Mouse (Mus musculus) liver, embryonic 12.5 days (tissue): ENCODE results near the gene Gm49354. TPM values are rescaled to one million over a fixed set of nuclear protein-coding genes. Genes with fewer than 3 reads are reported as not detected.
A peak's percentile ranks its signal among the peaks of the same experiment; 100 is the strongest.
"Not testable (repeated sequence)": the region's sequence is repeated elsewhere in the genome, so short reads cannot be mapped to it uniquely, and the experiment has no call there.

ENCODE experiments used
- ATAC-seq: fragments of 200-750 bp; cut with Nextera tagmentation; 2 replicates; pipeline ENCODE4 v1.8.0; 2017; ENCODE audit warnings: moderate number of reproducible peaks, mild to moderate bottlenecking, moderate library complexity
- H3K27ac ChIP-seq: fragments of 300-500 bp; sonication (generic); 2 replicates; pipeline ENCODE4 v1.5.1; 2016; ENCODE audit warnings: mild to moderate bottlenecking
- H3K27me3 ChIP-seq: fragments of 300-500 bp; sonication (generic); replicated peaks from 2 replicates; pipeline ENCODE4 v1.6.1; 2016; ENCODE audit warnings: mild to moderate bottlenecking, moderate library complexity
- H3K36me3 ChIP-seq: fragments of 300-500 bp; sonication (generic); 2 replicates; pipeline ENCODE4 v1.6.1; 2016; ENCODE audit warnings: mild to moderate bottlenecking, moderate library complexity
- H3K4me1 ChIP-seq: fragments of 300-500 bp; sonication (generic); 2 replicates; pipeline ENCODE4 v1.6.1; 2016
- H3K4me2 ChIP-seq: fragments of 300-500 bp; sonication (generic); 2 replicates; pipeline ENCODE4 v1.6.1; 2016; ENCODE audit warnings: mild to moderate bottlenecking, moderate library complexity
- H3K4me3 ChIP-seq: fragments of 300-500 bp; sonication (generic); 2 replicates; pipeline ENCODE4 v1.5.1; 2016; ENCODE audit warnings: mild to moderate bottlenecking, moderate library complexity
- H3K9ac ChIP-seq: fragments of 300-500 bp; sonication (generic); 2 replicates; pipeline ENCODE4 v1.6.1; 2016; ENCODE audit warnings: mild to moderate bottlenecking, moderate library complexity
- H3K9me3 ChIP-seq: fragments of 300-500 bp; sonication (generic); replicated peaks from 2 replicates; pipeline ENCODE4 v1.6.1; 2016; ENCODE audit warnings: mild to moderate bottlenecking, moderate library complexity
- WGBS: fragments of 180-500 bp; shearing (Covaris S2); methylation state at CpG from one replicate; pipeline ENCODE4 v1.1.7; 2016; ENCODE audit not compliant: insufficient replicate concordance; 5-methylcytosine and 5-hydroxymethylcytosine counted together
- polyA plus RNA-seq: library from polyadenylated mRNA; unstranded; fragments of >200 nt; fragmentation: Nextera tagmentation; extraction: Ambion mirVana; gene quantifications from 2 replicates; pipeline ENCODE4 v1.2.1, GENCODE M21; 2016

Gene Gm49354
- polyA plus RNA-seq, 1 experiment from 2014 or later = not detected

- 27% methylated on average over 7 of the region's 7 CpGs for whole genome bisulfite sequencing
- H3K9me3 ChIP-seq = no peaks in the 10 kb centered on the region
- peak within 1 kb of the TSS; percentile 34; the same call in 1 of the 2 replicates for H3K9ac ChIP-seq
- H3K4me3 ChIP-seq = no peak within 1 kb of the TSS
- peaks cover 23% of the 10 kb centered on the region for H3K27me3 ChIP-seq
- no peaks in the 10 kb centered on the region for H3K36me3 ChIP-seq
- peak within 1 kb of the TSS; percentile 58 for H3K27ac ChIP-seq
- peaks cover 76% of the 10 kb centered on the region for H3K4me1 ChIP-seq
- ATAC-seq = no peak
- H3K4me2 ChIP-seq = peak within 1 kb of the TSS; percentile 27; the same call in 1 of the 2 replicates
Measured at GRCm38 (mm10) chr13:59731652-59732051, 50.4 kb downstream of the Gm49354 start, which contains the start of gene Spata31d1d. Gene Spata31d1d (minus strand): TSS chr13:59731752.

GRCm38 (mm10) chr13:59728378-59729093 is 53.5 kb downstream of the Gm49354 start:
- no peaks in the 10 kb centered on the region for H3K36me3 ChIP-seq
- peaks cover 65% of the 10 kb centered on the region for H3K4me1 ChIP-seq
- H3K27ac ChIP-seq = no peak overlapping the region
- peak; percentile 85 for ATAC-seq
- WGBS = 19% methylated on average over 7 of the region's 7 CpGs
- H3K4me3 ChIP-seq = no peak overlapping the region
- no peaks in the 10 kb centered on the region for H3K9me3 ChIP-seq
- no peak overlapping the region; the same call in 1 of the 2 replicates for H3K9ac ChIP-seq
- peak overlapping the region; percentile 28 for H3K4me2 ChIP-seq
- peaks cover 53% of the 10 kb centered on the region for H3K27me3 ChIP-seq

- no peak for ATAC-seq
- peak overlapping the region; percentile 14 for H3K4me2 ChIP-seq
- no peaks in the 10 kb centered on the region for H3K9me3 ChIP-seq
- peaks cover 60% of the 10 kb centered on the region for H3K4me1 ChIP-seq
- no peak overlapping the region for H3K4me3 ChIP-seq
- peaks cover 53% of the 10 kb centered on the region for H3K27me3 ChIP-seq
- H3K36me3 ChIP-seq = no peaks in the 10 kb centered on the region
- 25% methylated on average over 29 of the region's 29 CpGs for WGBS
- no peak overlapping the region for H3K27ac ChIP-seq
- no peak overlapping the region for H3K9ac ChIP-seq
Measured at GRCm38 (mm10) chr13:59726139-59726867, 55.7 kb downstream of the Gm49354 start.

- not testable (repeated sequence) for H3K4me2 ChIP-seq, H3K27ac ChIP-seq, H3K9me3 ChIP-seq, H3K4me3 ChIP-seq, H3K9ac ChIP-seq, H3K36me3 ChIP-seq
- H3K4me1 ChIP-seq = peaks cover 64% of the 10 kb centered on the region
- WGBS = 65% methylated on average over 1 of the region's 1 CpGs
- ATAC-seq = peak; percentile 61
- H3K27me3 ChIP-seq = peaks cover 39% of the 10 kb centered on the region
Measured at GRCm38 (mm10) chr13:59722089-59722488, 60.0 kb downstream of the Gm49354 start.

- no peak overlapping the region for H3K4me3 ChIP-seq
- H3K9me3 ChIP-seq = no peaks in the 10 kb centered on the region
- H3K27me3 ChIP-seq = peaks cover 25% of the 10 kb centered on the region
- H3K4me1 ChIP-seq = peaks cover 71% of the 10 kb centered on the region
- no peaks in the 10 kb centered on the region for H3K36me3 ChIP-seq
- 88% methylated on average over 1 of the region's 1 CpGs for WGBS
- H3K9ac ChIP-seq = no peak overlapping the region
- no peak overlapping the region for H3K4me2 ChIP-seq
- ATAC-seq = peak; percentile 69
- H3K27ac ChIP-seq = 0 out of 2 replicates have a peak overlapping the region, but pooled peaks have one; percentile 8
Measured at GRCm38 (mm10) chr13:59719475-59719874, 62.6 kb downstream of the Gm49354 start.

GRCm38 (mm10) chr13:59718857-59719440 is 63.1 kb downstream of the Gm49354 start:
- not testable (repeated sequence) for H3K9ac ChIP-seq
- H3K4me1 ChIP-seq = peaks cover 66% of the 10 kb centered on the region

GRCm38 (mm10) chr13:59713710-59714109 is 68.3 kb downstream of the Gm49354 start:
- H3K9me3 ChIP-seq = no peaks in the 10 kb centered on the region
- no peak overlapping the region for H3K4me3 ChIP-seq
- no peaks in the 10 kb centered on the region for H3K36me3 ChIP-seq
- ATAC-seq = no peak
- H3K9ac ChIP-seq = no peak overlapping the region
- peaks cover 29% of the 10 kb centered on the region for H3K4me1 ChIP-seq
- peaks cover 54% of the 10 kb centered on the region for H3K27me3 ChIP-seq
- no peak overlapping the region for H3K4me2 ChIP-seq
- no peak overlapping the region for H3K27ac ChIP-seq
- WGBS = 24% methylated on average over 3 of the region's 3 CpGs

More at GRCm38 (mm10) chr13:59718857-59719440, 63.1 kb downstream of the Gm49354 start:
- not testable (repeated sequence) for H3K9me3 ChIP-seq, H3K4me2 ChIP-seq, H3K27ac ChIP-seq, H3K4me3 ChIP-seq, H3K36me3 ChIP-seq
- 0 out of 2 replicates have a peak, but pooled peaks have one; percentile 42 for ATAC-seq
- H3K27me3 ChIP-seq = peaks cover 25% of the 10 kb centered on the region
- WGBS = 17% methylated on average over 6 of the region's 6 CpGs

GRCm38 (mm10) chr13:59711984-59712383 is 70.1 kb downstream of the Gm49354 start, which contains the start of gene Spata31d1b:
Gene Spata31d1b (plus strand): TSS chr13:59712284.
- H3K36me3 ChIP-seq, H3K4me3 ChIP-seq, H3K9ac ChIP-seq, H3K4me2 ChIP-seq, H3K27ac ChIP-seq, H3K9me3 ChIP-seq, ATAC-seq: not testable (repeated sequence)
- H3K4me1 ChIP-seq = peaks cover 19% of the 10 kb centered on the region
- peaks cover 49% of the 10 kb centered on the region for H3K27me3 ChIP-seq
- 66% methylated on average over 3 of the region's 3 CpGs for WGBS

- H3K27ac ChIP-seq = no peak within 1 kb of the TSS
- WGBS = 80% methylated on average over 15 of the region's 15 CpGs
Measured at GRCm38 (mm10) chr13:59710230-59710629, 71.8 kb downstream of the Gm49354 start, which contains the start of gene Spata31d1a. Gene Spata31d1a (minus strand): TSS chr13:59710330.

More at GRCm38 (mm10) chr13:59710230-59710629, 71.8 kb downstream of the Gm49354 start, which contains the start of gene Spata31d1a:
- no peak within 1 kb of the TSS for H3K4me2 ChIP-seq
- H3K4me3 ChIP-seq = no peak within 1 kb of the TSS
- H3K4me1 ChIP-seq = peaks cover 8% of the 10 kb centered on the region; the same call in 1 of the 2 replicates
- no peak; the same call in 1 of the 2 replicates for ATAC-seq
- H3K36me3 ChIP-seq = no peaks in the 10 kb centered on the region
- no peaks in the 10 kb centered on the region for H3K9me3 ChIP-seq
- H3K9ac ChIP-seq = no peak within 1 kb of the TSS
- H3K27me3 ChIP-seq = peaks cover 49% of the 10 kb centered on the region
